Mouse (Mus musculus) embryonic facial prominence, embryonic 13.5 days (tissue): ENCODE measurements around the gene Galntl6. TPM values are rescaled to one million over a fixed set of nuclear protein-coding genes. Genes with fewer than 3 reads are reported as not detected.
A peak's percentile ranks its signal among the peaks of the same experiment; 100 is the strongest.

Experiments used
- ATAC-seq: fragments of 200-750 bp; cut with Nextera tagmentation; 2 replicates; pipeline ENCODE4 v1.8.0; 2017; ENCODE audit warnings: low read depth; ENCODE audit not compliant: insufficient number of reproducible peaks, insufficient read depth, low FRiP score, low TSS enrichment
- H3K27ac ChIP-seq: fragments of 300-500 bp; sonication (generic); 2 replicates; pipeline ENCODE4 v1.5.1; 2015; ENCODE audit warnings: moderate library complexity, mild to moderate bottlenecking, inconsistent platforms
- H3K27me3 ChIP-seq: fragments of 300-500 bp; sonication (generic); 2 replicates; pipeline ENCODE4 v1.6.1; 2015; ENCODE audit warnings: mild to moderate bottlenecking, inconsistent platforms
- H3K36me3 ChIP-seq: fragments of 300-500 bp; sonication (generic); 2 replicates; pipeline ENCODE4 v1.6.1; 2015; ENCODE audit warnings: mild to moderate bottlenecking, inconsistent platforms
- H3K4me1 ChIP-seq: fragments of 300-500 bp; sonication (generic); 2 replicates; pipeline ENCODE4 v1.6.1; 2015; ENCODE audit warnings: inconsistent platforms
- H3K4me2 ChIP-seq: fragments of 300-500 bp; sonication (generic); 2 replicates; pipeline ENCODE4 v1.6.1; 2015; ENCODE audit warnings: moderate library complexity, mild to moderate bottlenecking, inconsistent platforms
- H3K4me3 ChIP-seq: fragments of 300-500 bp; sonication (generic); 2 replicates; pipeline ENCODE4 v1.5.1; 2015; ENCODE audit warnings: mild to moderate bottlenecking, inconsistent platforms
- H3K9ac ChIP-seq: fragments of 300-500 bp; sonication (generic); 2 replicates; pipeline ENCODE4 v1.6.1; 2015; ENCODE audit warnings: mild to moderate bottlenecking, inconsistent platforms
- H3K9me3 ChIP-seq: fragments of 300-500 bp; sonication (generic); 2 replicates; pipeline ENCODE4 v1.6.1; 2016; ENCODE audit warnings: inconsistent platforms
- WGBS: fragments of 180-500 bp; shearing (Covaris S2); methylation state at CpG from one replicate; pipeline ENCODE4 v1.1.7; 2015; ENCODE audit warnings: mixed read lengths; 5-methylcytosine and 5-hydroxymethylcytosine counted together
- polyA plus RNA-seq: library from polyadenylated mRNA; unstranded; fragments of >200 nt; fragmentation: Nextera tagmentation; extraction: Ambion mirVana; gene quantifications from 2 replicates; pipeline ENCODE4 v1.2.1, GENCODE M21; 2015

Gene Galntl6
- polyA plus RNA-seq, 1 experiment from 2014 or later = 2.1 TPM

DNA sequence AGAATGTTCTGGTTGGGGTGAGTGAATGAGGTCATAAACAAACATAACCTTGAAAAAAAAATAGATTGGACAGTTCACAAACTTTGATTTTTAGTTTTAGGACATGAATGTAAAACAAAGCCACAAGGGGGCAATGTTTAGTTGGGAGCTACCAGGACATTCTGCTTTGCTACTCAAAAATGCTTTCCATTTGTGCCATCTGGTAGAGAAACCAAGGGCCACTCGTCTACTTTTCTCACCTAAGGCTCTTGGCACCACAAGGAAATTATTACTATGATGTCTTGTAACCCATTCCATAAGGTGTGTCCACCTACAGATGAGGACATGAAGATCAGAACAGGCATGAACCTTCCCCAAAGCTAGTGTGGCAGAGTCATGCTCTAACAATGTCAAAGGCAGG, 26.0 kb downstream of the Galntl6 start:
- H3K4me1 ChIP-seq = no peaks in the 10 kb centered on the region
- H3K4me2 ChIP-seq = no peak overlapping the region
- no peak for ATAC-seq
- H3K36me3 ChIP-seq = no peaks in the 10 kb centered on the region
- 8% methylated on average over 1 of the region's 1 CpGs for WGBS
- H3K9me3 ChIP-seq = no peaks in the 10 kb centered on the region
- H3K9ac ChIP-seq = no peak overlapping the region
- no peak overlapping the region for H3K27ac ChIP-seq
- no peak overlapping the region for H3K4me3 ChIP-seq
- no peaks in the 10 kb centered on the region for H3K27me3 ChIP-seq

DNA sequence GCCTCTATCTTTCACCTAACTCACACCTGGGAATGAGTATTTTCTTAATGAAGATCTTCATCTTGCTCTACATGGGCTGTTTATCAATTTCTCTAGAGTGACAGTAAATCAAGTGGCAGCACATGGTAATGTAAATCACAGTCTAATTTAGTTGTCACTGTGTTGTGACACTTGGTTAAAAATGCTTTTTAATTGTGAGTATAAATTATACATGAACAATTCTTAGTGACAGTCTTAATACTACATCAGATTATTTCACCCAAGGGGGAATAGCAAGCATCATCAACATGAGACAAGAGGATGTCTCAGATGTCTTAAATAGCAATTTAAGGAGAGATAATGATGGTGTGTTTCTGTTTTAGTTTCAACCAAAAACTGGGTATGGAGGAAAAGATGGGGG, 88.1 kb downstream of the Galntl6 start:
- Histone ChIP-seq H3K36me3 (no peaks in the 10 kb centered on the region), H3K9ac (no peak overlapping the region)
- ATAC-seq = no peak

DNA sequence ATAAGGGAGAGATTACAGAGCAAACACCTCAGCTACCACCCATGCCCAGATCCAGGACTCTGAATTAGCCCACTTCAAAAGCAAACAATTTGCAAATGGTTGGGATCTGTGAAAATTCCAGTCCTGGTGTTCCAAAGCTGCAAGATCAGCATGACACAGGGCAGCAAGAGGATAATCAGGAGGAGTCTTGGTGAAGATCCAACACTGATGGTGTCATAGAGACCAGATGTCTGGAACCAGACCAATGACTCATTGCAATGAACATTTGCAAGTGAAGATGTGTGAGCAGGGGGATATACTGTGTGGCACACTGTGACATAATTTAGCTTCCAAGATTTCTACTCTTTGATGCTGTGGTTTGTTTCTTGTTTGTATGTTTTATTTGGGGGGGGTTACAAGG, 107.2 kb downstream of the Galntl6 start:
- Histone ChIP-seq H3K27me3 (no peaks in the 10 kb centered on the region), H3K4me3 (no peak overlapping the region), H3K27ac (no peak overlapping the region), H3K9me3 (no peaks in the 10 kb centered on the region), H3K4me1 (no peaks in the 10 kb centered on the region), H3K9ac (no peak overlapping the region), H3K4me2 (no peak overlapping the region), H3K36me3 (no peaks in the 10 kb centered on the region)
- 0 out of 2 replicates have a peak, but pooled peaks have one; percentile 20 for ATAC-seq

More for the DNA sequence above, 88.1 kb downstream of the Galntl6 start:
- no peaks in the 10 kb centered on the region for H3K4me1 ChIP-seq
- H3K9me3 ChIP-seq = no peaks in the 10 kb centered on the region
- no peak overlapping the region for H3K4me2 ChIP-seq
- no peaks in the 10 kb centered on the region for H3K27me3 ChIP-seq
- H3K27ac ChIP-seq = no peak overlapping the region
- no peak overlapping the region for H3K4me3 ChIP-seq

DNA sequence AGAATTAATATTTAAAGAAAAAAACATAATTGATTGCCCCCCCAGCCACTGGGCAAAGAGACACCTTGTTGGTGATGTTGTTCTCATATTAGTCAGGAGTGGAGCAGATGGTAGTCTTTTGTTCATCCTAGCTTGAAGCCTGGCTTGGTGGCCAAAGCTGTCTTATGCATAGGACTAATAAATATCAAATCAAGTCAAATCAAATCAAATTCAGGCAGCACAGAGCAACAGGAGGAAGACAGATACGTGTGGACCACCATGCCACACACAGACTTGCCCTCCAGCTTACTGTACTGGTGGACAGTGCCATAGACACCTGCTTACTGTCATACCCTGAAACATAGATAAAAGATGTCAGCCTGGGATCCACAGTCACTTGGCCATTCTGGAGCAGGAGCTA, 110.6 kb downstream of the Galntl6 start:
- no peak overlapping the region for H3K4me3 ChIP-seq
- H3K9me3 ChIP-seq = no peaks in the 10 kb centered on the region
- no peaks in the 10 kb centered on the region for H3K36me3 ChIP-seq
- H3K9ac ChIP-seq = no peak overlapping the region
- H3K4me1 ChIP-seq = no peaks in the 10 kb centered on the region
- 63% methylated on average over 1 of the region's 1 CpGs for WGBS
- H3K4me2 ChIP-seq = no peak overlapping the region
- H3K27me3 ChIP-seq = no peaks in the 10 kb centered on the region
- no peak for ATAC-seq
- H3K27ac ChIP-seq = no peak overlapping the region

DNA sequence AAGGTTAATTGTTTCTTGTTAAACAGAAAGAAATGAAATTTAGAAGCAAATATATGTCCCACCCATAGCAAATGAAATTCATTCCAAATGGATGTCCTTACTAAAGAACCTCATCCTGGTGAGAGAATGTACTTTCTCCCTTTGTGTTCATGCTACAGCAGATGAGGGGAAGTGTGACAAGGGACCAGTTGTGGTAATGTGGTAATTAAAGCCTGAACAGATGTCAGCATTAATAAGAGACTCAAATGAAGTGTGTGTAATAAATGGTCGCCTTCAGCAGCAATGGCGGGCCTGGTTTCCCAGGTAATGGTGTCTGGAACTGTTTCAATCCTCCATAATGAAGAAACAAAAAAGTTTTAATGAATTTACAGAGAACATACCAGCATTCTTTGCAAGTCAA, 158.7 kb downstream of the Galntl6 start:
- WGBS = 84% methylated on average over 2 of the region's 2 CpGs

DNA sequence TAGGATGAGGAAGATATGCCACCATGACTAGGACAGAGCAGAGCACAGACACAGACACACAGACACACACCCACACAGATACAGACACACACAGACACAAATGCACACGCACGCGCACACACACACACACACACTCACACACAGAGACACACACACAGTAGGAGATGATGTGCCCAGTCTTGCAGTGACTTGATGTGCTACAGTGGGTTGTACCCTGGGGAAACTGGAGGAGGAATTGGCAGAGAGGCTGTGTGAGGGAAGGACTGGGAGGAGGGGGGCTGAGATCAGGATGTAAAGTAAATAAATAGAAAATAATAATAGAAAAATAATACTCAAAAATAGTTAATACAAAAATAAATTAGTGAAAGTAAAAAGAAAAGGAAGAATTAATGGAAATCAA, 174.5 kb downstream of the Galntl6 start:
- 94% methylated on average over 3 of the region's 3 CpGs for WGBS
- ATAC-seq = no peak
- no peaks in the 10 kb centered on the region for H3K9me3 ChIP-seq
- no peak overlapping the region for H3K4me2 ChIP-seq
- no peaks in the 10 kb centered on the region for H3K4me1 ChIP-seq
- no peaks in the 10 kb centered on the region for H3K36me3 ChIP-seq
- H3K9ac ChIP-seq = no peak overlapping the region
- H3K27me3 ChIP-seq = no peaks in the 10 kb centered on the region
- no peak overlapping the region for H3K27ac ChIP-seq
- no peak overlapping the region for H3K4me3 ChIP-seq

More for the DNA sequence above, 158.7 kb downstream of the Galntl6 start:
- no peaks in the 10 kb centered on the region for H3K4me1 ChIP-seq
- no peak for ATAC-seq
- no peak overlapping the region for H3K4me3 ChIP-seq
- H3K9ac ChIP-seq = no peak overlapping the region
- H3K9me3 ChIP-seq = peaks cover 3% of the 10 kb centered on the region; the same call in 1 of the 2 replicates
- no peak overlapping the region for H3K27ac ChIP-seq
- no peaks in the 10 kb centered on the region for H3K36me3 ChIP-seq
- no peaks in the 10 kb centered on the region for H3K27me3 ChIP-seq
- H3K4me2 ChIP-seq = no peak overlapping the region

DNA sequence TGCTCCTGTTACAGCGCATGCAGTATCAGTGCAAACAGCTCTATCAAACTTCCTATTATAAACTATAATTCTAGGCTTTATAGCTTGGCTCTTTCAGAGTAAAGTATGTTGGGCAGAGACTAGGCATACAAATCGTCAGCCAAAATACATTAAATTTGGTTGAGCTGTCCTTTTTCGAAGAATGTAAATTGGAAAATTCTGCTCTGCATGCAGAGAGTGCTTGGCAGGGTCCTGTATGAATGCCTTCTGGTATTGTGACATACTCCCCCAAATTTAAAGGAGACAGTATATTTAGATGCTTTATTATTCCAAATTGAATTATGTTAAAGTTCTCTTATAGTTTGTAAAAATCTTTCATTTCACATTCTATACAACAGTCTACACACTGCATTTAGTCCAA, 220.7 kb downstream of the Galntl6 start:
- WGBS = 77% methylated on average over 3 of the region's 3 CpGs
- Histone ChIP-seq H3K36me3 (no peaks in the 10 kb centered on the region), H3K4me2 (no peak overlapping the region), H3K27me3 (no peaks in the 10 kb centered on the region), H3K4me1 (no peaks in the 10 kb centered on the region), H3K9me3 (no peaks in the 10 kb centered on the region), H3K27ac (no peak overlapping the region), H3K9ac (no peak overlapping the region), H3K4me3 (no peak overlapping the region)
- ATAC-seq = no peak

DNA sequence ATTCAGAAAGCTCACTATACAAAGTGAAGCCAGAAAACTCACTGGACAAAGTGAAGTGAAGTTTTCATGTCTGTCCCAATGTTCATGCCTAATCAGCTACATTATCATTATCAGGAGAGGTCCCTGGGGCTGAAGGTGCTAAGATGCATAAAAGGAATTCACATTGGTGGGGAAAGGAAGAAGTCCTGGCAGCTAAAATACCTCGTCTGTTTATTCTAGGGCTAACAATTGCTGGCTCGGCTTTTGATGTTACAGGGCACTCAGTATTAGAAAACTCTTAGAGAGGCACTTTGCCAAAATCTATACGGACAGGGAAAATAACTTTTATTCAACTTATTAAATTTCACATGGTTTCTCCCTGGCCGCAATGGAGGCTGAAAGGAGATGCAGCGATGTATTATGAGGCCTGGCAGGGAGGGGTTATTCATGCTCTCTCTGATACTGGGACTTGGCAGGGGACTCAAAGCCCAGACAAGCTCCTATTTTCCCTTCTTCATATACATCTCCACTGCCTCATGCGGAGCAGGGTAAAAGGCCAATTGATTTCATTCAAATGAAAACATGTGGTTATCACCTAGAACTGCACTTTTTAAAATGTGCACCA, 234.5 kb downstream of the Galntl6 start:
- no peaks in the 10 kb centered on the region; the same call in 1 of the 2 replicates for H3K4me1 ChIP-seq

DNA sequence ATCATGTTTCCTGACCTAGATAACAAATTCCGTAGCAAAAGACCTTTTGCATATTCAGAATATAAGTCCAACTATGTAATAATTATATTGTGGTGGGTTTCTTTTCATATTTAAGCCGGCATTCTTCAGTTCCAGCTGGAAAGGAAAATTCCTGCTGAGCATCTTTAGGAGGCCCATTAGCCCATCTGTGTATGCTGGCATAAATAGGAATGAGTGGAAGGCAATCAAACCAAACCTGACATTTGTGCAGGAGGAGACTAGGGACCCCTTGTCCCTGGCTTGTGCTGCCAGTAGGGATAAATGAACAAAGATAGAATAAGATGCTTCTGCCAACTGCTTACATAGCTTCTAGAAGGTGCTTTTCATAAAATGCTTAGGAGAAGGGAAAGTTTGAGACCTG, 243.4 kb downstream of the Galntl6 start:
- H3K9me3 ChIP-seq = no peaks in the 10 kb centered on the region
- H3K36me3 ChIP-seq = no peaks in the 10 kb centered on the region
- H3K4me2 ChIP-seq = no peak overlapping the region
- H3K27me3 ChIP-seq = no peaks in the 10 kb centered on the region
- WGBS = 65% methylated on average over 2 of the region's 2 CpGs
- H3K4me3 ChIP-seq = no peak overlapping the region
- no peak for ATAC-seq
- H3K9ac ChIP-seq = no peak overlapping the region
- H3K27ac ChIP-seq = no peak overlapping the region
- H3K4me1 ChIP-seq = no peaks in the 10 kb centered on the region

More for the DNA sequence above, 234.5 kb downstream of the Galntl6 start:
- no peaks in the 10 kb centered on the region for H3K36me3 ChIP-seq
- no peak overlapping the region for H3K9ac ChIP-seq
- no peak overlapping the region for H3K4me2 ChIP-seq
- H3K27ac ChIP-seq = no peak overlapping the region
- H3K9me3 ChIP-seq = no peaks in the 10 kb centered on the region
- H3K4me3 ChIP-seq = no peak overlapping the region
- H3K27me3 ChIP-seq = no peaks in the 10 kb centered on the region
- no peak for ATAC-seq
- WGBS = 28% methylated on average over 6 of the region's 6 CpGs

DNA sequence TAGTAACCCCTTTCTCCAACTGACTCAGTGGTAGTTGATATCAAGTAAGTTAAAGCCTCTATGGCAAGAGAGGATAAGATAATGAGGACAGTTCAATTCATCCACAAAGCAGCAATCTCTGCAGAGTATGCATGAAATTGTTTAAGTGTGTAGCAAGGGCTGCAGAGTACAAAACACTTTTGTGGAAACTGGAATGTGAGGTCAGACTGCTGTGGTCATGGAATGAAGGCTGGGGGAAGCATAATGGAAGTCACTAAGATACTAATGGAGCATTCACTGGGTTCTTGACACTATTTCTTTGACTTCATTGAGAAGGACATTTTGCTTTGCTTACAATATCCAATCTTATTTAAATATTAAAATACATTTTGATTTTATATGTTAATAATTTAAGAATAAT, 252.4 kb downstream of the Galntl6 start:
- no peak for ATAC-seq
- H3K4me3 ChIP-seq = no peak overlapping the region
- H3K4me1 ChIP-seq = no peaks in the 10 kb centered on the region

DNA sequence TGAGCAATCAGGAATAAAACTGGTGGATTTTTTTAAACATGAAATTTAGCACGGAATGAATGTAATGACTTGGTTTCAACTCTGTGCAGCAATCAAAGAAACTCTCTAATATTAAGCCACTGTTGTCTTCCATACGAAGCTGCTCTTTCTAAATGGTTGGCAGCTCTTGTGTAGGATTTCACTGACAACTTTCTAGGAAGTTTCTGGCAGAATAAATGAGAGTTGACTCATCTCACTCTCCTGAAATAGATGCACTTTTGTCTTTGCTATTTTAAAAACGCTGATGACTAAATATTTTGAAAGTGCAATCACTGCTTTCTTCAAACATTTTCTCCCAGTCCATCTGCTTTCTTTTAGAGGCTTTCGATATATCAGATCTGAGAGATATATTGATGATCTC, 256.8 kb downstream of the Galntl6 start:
- H3K9me3 ChIP-seq = no peaks in the 10 kb centered on the region
- no peak for ATAC-seq
- 77% methylated on average over 4 of the region's 4 CpGs for WGBS
- H3K9ac ChIP-seq = no peak overlapping the region
- no peaks in the 10 kb centered on the region for H3K36me3 ChIP-seq
- no peak overlapping the region for H3K4me2 ChIP-seq
- H3K27ac ChIP-seq = no peak overlapping the region
- H3K4me1 ChIP-seq = no peaks in the 10 kb centered on the region
- H3K4me3 ChIP-seq = no peak overlapping the region
- no peaks in the 10 kb centered on the region for H3K27me3 ChIP-seq

More for the DNA sequence above, 252.4 kb downstream of the Galntl6 start:
- Histone ChIP-seq H3K27ac (no peak overlapping the region), H3K36me3 (no peaks in the 10 kb centered on the region), H3K27me3 (no peaks in the 10 kb centered on the region), H3K9me3 (no peaks in the 10 kb centered on the region), H3K4me2 (no peak overlapping the region), H3K9ac (no peak overlapping the region)

DNA sequence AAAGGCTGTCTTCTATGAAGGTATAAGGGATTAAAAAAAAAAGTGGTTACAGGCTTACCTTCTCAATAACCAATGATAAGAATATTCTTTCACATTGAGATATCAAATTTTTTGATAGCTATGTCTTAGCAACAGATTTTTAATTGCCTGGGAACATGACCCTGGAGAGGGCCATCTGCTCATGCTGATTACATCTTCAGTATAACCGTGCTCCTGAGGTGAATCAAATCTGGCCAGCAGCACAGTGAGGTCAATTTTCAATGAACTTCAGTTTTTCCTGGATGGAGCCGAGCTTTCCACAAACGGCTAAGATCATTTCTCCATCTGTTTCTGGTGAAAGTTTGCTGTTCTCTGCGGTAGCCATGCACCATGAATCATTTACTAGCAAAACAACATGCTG, 306.0 kb downstream of the Galntl6 start:
- Histone ChIP-seq H3K27ac (no peak overlapping the region), H3K27me3 (no peaks in the 10 kb centered on the region), H3K4me1 (no peaks in the 10 kb centered on the region), H3K4me3 (no peak overlapping the region), H3K36me3 (no peaks in the 10 kb centered on the region), H3K4me2 (no peak overlapping the region), H3K9ac (no peak overlapping the region), H3K9me3 (no peaks in the 10 kb centered on the region)
- ATAC-seq = no peak
- WGBS = 32% methylated on average over 4 of the region's 4 CpGs

DNA sequence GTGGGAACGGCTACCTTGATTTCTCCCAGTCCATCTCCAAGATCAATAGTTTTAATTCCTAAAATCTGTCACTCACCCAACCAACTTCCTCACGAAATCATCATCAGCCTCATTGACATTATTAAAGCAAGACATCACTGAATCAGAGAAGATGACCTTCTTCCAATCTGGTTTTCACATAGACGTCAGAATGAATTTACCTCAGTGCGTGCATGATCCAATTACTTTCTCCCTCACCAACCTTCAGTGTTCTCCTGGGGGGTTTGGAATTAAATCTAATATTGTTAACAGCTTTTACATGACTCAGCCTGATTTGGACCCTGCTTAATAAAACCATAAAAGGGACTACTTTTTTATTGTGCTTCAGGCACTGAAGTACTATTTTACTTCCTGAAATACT, 307.7 kb downstream of the Galntl6 start:
- Histone ChIP-seq H3K27me3 (no peaks in the 10 kb centered on the region), H3K9ac (no peak overlapping the region), H3K4me1 (no peaks in the 10 kb centered on the region), H3K36me3 (no peaks in the 10 kb centered on the region), H3K4me3 (no peak overlapping the region), H3K4me2 (no peak overlapping the region), H3K9me3 (no peaks in the 10 kb centered on the region), H3K27ac (no peak overlapping the region)
- no peak for ATAC-seq
- WGBS = 62% methylated on average over 4 of the region's 4 CpGs
